Mouse (Mus musculus) adrenal gland, adult (tissue): ENCODE results near the gene Kif13a.

Experiments used
- DNase-seq, 2 experiments: peaks; one replicate each; pipeline ENCODE4 v3.0.0; 2022 to 2023; ENCODE audit warnings: low spot score in 1 of 2; ENCODE audit not compliant: inconsistent age in 2 of 2

Kif13a gene

DNA sequence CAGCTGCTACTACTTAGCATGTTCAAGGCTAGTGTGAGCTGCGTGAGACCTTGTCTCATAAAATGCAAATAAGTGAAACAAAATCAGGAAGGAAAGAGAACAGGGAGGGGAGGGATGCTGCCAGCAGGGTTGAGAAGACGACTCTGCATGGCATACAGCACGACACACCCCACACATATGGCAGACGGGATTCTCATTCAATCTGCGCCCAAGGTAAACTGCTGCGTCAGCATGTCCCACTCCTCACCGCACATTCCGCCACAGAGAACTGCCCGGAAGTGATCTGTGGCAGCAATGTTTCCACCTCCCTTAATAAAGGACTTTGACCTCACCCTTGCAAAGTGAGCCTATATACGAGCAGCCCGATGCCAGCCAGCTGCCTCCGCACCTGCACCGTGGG lies 4.0 kb downstream of the Kif13a start:
- DNase-seq = no peak

DNA sequence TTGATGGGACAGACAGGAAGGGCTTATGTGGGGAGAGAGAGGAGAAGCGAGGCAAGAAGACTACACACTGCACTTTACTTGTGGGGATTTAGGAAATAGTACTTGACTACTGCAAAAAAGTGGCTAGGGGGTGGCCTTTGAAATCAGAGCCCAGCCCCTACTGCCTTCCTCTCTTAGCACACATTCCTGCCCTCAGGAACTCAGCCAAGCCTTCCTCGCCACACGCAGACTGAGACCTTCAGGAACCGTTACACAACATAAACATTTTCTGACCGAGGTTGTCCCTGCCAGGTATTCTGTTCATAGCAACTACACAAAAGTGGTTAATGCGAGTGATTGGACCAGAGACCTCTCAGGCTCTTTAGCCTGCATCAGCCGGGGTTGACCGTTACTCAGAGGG lies 8.1 kb downstream of the Kif13a start:
- DNase-seq = no peak

DNA sequence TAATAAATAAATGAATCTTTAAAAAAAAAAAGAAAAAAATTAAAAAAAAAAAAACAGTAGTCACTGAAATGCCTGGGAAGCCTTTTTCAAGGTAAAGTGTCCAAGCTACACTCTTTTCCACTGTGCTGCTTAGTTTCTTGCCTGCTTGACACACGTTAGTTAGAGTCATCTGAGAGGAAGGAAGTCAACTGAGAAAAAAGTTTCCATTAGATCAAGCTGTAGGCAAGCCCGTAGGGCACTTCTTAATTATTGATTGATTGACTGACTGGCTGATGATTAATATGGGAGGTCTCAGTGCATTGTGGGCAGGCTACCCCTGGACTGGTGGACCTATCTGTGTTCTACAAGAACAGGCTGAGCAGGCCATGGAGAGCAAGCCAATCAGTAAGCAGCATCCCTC lies 9.9 kb downstream of the Kif13a start:
- no peak for DNase-seq

DNA sequence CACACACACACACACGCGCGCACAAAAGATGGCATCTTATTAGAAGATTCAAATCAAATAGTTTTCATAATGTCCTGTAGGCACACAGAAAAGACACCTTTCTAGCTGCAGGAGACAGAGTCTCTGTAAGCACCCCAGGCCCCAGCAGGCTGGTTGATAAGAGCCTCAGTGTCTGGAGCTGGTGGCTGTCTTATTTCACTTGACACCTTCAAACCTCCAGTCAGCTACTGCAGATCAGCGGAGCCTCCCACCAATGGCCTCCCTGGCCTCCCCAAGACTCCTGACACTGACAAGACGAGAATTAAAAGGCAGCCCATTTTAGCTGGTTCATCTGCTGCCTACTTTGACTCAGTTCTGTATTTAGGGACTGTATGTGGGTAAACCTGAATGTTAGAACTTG lies 11.2 kb downstream of the Kif13a start:
- no peak for DNase-seq

DNA sequence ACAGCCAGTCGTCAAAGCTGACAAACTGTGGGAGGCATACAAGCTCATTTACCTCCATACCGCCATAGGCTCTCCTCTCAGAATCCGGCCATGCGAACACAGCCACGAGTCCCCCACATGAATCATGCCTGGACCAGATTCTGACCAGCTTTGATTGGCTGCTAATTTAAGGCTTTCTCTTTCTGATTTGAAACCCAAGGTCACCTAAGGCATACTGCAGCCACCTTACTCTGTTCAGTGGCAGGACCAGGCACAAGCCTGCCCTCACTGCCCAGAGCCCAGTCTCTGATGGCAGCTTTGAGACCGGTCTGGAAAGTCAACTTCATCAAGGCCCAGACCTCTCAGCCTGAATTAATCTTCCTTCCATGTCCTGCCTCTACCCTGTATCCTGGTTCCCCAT lies 17.7 kb downstream of the Kif13a start:
- DNase-seq = no peak

DNA sequence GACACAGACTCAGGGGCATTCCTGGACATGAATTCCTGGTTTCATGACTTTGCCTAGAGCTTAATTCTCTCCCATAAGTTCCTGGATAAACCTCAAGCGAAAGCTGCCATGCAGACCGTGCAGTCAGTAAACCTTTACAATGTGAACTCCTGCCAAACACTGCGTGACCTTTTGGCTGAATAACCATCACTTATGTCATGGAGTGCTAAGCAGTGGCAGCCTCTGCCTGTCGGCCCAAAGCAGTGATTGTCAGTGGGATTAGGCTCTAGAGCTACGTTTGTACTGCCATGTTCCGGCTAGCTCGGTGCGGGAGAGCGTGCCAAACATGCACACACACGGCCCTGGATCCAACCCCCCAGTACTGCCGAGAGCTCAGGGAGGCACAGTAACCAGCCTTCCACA lies 18.6 kb downstream of the Kif13a start:
- peak; percentile 73 to 86 for DNase-seq

DNA sequence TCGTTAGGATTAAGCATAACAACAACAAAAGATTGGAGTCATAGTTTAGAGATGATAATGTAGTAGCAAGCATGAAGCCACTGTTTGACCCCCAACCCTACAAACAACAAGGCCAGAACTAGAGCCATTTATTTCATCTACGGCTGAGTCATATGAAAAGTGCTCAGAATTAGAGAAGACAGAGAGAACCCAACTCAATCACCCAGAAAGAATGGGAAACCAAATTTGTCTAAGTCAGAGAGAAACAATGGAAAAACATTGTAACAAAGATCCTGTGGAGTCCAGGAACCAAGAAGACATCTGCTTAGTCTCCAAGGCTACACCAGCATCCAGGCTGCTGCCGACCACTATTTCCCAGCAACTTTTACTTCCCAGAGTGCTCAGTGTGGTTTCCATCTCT lies 19.7 kb downstream of the Kif13a start:
- peak in 1 of 2 experiments; percentile 49 for DNase-seq

DNA sequence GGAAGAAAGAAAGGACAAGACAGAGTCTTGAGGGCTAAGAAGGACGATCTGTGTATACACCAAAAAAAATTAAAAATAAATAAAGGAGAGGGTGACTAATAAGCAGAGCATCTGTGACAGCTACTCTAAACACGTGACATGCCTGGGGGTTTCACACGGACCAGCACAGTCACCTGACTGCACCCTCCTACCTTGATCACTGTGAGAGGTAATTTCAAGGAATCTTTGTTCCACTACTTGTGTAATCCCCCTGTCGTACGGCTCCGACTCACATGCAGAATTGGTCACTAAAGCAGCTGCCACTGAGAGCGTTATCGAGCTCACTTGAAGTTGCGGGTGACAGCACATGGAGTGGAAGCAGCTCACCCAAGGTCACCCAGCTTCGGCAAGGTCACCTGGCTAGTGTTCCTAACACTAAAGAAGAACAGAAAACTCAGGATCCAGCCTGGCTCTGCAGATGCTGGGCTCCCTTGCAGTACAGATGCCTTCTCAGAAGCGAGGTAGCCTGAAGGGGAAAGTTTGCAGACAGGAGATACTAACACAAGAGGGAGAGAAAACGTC lies 20.6 kb downstream of the Kif13a start:
- peak; percentile 41 to 75 for DNase-seq

DNA sequence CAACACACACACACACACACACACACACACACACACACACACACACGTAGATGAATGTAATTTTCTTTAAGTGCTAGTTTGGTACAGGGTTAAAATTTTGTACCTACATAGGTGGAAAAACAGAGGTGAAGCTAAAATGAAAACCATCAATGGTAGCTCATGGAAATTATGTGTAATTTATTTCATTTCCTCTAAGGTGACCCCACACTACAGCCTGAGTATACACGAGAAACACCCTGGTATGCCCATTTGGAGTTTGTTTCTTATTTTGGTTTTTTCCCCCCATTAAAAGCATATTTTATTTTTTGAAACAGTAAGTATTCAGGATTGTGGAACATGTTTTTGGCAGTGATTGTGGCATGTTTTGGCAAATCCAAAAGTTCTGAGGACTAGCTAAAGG lies 21.3 kb downstream of the Kif13a start:
- no peak for DNase-seq

DNA sequence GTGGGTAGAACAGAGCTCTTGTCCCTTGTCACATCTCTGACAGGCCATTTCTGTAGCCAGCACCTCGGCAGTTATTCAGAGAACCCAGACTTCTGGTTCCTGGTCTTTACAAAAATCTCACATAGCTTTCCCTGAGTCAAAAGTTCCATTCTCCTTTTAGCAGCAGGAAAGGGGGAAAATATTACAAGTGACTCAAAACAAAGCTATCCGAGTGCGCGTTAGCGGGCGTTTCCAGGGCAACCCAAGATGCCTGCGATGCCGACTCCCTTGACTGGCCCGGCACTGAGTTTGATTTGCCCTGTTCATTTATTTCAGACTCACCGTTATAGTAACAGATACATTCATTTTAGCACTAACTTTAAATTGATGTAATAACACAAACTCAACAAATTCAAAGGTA lies 21.8 kb downstream of the Kif13a start:
- peak; percentile 49 to 73 for DNase-seq

DNA sequence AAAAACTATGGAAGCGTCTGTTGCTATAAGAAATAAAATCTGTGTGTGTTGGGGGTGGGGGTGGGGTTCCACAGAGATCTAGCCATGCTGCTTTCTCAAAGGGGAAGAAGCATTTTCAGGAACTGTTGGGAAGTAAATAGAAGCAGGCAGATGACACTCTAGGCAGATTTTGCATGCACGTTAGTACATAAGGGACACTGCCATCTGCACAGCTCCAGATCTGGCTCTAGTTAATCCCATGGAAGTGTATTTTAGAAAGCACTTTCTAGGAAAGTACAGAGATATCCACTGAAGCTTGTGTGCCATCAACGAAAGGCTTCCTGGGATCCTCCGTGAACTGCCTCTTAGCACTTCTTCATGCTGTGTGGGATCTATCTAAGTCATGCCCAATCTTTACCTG lies 22.6 kb downstream of the Kif13a start:
- DNase-seq = no peak

DNA sequence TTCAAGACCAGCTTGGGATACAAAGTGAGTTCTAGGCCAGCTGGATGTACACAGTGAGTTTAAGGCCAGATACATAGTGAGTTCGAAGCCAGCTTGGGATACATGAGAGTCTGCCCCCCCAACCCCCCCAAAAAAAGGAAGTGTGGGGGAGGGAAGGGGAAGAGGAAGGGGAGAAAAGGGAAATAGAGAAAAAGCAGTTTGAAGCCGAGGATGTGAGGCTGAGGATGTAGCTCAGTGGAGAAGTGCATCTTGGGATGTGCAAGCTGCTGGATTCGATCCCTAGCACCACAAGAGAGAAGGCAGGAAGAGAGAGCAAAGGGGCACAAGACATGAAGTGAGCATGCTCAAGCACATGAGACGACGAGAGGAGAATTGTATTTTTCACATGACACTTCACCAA lies 23.7 kb downstream of the Kif13a start:
- DNase-seq = no peak

DNA sequence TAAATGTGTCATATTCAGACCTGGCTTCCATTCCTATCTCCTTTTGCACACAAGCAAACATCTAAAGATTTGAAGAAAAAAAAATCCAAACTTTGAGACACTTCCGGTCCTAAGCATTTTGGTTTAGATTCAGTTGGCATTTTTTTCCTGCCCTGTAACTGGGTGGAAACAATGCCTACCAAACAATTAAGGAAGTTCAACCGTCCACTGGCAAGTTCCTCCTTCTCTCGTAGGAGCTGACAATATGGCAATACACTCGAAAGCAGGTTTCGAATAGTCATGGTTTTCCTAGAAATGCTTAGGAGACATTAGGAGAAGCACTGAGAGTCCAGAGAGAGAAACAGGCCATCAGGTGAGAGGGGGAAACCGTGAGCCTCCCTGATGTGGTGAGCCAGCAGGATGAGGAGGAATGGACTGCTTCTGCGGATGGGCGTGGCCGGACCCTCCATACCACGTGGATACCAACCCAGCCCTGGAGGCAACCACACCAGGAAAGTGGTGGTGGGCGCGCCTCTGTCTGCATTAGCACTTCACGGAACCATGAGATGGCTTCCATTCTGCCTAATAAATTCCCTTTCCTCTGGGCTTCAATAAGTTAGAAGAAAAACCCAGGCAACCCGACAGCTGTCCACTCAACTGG lies 24.6 kb downstream of the Kif13a start:
- DNase-seq = no peak

DNA sequence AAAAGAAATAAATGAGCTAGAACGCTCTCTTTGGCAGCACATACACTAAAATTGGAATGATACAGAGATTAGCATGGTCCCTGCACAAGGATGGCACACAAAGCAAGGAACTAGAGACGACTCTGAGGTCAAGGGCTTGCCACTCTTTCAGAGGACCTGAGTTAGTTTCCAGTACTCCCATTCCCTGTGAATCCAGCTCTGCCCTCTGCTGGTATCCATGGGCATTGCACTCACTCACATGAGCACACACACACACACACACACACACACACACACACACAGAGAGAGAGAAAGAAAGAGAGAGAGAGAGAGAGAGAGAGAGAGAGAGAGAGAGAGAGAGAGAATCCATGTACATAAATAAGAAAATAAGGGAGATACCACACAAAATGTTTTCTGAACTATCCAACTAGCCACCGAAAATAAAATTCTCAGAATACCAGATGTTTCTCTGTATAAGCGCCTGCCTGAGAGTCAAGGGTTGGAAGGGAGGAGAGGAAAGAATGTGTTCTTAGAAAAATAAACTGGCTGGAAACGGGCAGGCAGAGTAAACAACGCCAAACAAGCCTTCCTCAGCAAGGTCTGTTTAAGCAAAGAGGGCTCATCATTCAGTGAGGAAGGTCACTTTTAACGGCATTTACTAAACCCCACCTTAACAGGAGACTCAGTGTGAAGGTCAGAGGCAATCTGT lies 27.0 kb downstream of the Kif13a start:
- DNase-seq = no peak

DNA sequence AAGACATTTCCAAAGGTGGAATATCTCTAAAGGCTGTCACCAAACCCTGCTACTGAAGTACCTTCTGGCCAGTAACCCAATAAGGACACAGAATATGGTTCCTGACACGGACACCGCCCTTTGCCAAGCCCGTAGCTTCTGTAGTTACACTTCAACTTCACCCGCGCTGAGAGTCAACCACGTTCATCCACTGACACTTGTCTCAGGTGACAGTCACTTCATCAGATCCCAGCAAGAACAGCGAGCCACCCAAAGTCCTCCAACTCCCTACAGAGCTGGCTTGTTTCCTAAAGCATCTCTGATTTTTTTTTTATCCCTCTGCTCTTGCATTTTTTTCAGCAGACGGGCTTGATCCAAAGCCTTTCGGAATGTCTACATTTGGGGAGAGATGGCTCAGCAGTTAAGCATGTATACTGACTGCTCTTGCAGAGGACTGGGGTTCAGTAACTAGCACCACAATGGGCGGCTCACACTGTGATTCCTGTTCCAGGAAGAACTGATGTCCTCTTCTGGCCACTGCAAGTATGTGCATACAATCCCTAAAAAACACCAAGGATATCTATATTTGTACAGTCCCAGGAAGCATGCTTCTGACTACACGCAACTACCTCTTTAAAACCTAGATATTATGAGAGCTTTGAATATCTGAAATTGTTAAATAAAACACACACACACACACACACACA lies 28.7 kb downstream of the Kif13a start:
- DNase-seq = no peak

DNA sequence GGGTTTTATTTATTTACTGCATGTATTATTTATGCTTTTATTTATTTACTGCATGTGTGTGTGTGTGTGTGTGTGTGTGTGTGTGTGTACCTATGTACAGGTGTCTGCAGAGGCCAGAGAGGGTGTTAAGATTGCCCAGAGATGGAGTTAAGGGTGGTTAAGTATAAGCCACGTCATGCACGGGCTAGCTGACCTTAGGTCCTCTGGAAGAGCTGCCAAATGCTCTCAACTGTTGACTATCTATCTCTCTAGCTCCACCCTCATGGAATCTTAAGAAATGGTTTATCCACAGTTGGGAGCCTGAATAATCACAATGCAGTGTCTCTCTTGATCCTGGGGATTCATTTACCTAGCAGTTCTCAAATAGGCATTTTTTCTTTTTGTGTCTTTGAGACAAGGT lies 30.8 kb downstream of the Kif13a start:
- peak in 1 of 2 experiments; percentile 58 for DNase-seq

DNA sequence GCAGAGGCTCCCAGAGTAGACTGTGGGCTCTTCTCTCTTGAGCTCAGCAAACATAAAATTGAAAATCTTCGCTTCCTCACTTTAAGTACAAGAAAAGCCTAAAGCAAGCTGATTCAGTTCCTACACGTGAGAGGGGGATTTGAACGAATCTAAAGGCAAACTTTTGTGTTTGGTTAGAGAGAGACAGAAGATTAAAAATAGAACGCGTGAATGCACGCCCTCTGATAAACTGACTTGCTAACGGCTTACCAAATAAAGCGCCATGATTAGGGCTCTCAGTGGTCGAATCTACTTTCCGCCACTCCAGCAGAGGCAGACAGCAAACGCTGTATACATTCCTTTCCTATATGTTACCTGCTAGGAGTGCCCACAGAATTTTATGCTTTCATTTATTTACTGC lies 31.3 kb downstream of the Kif13a start:
- no peak for DNase-seq

DNA sequence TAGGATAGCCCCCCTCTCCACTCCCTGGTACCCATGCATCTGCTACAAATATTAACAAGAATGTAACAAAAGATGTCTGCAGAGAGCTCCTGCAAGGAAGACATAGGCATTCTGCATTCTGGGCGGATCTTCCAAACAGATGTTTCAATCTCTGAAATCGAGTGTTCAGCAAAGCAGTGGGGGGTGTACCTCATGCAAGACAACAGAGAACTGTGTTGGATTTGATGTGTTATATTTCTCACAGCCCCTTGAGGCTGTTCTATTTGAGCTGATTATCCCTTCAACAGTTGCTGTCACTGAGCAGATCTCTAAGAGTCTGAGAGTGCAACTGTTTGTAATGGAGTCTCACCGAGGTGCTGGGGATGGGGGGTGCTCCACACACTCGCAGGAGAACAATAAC lies 37.3 kb downstream of the Kif13a start:
- DNase-seq = no peak

DNA sequence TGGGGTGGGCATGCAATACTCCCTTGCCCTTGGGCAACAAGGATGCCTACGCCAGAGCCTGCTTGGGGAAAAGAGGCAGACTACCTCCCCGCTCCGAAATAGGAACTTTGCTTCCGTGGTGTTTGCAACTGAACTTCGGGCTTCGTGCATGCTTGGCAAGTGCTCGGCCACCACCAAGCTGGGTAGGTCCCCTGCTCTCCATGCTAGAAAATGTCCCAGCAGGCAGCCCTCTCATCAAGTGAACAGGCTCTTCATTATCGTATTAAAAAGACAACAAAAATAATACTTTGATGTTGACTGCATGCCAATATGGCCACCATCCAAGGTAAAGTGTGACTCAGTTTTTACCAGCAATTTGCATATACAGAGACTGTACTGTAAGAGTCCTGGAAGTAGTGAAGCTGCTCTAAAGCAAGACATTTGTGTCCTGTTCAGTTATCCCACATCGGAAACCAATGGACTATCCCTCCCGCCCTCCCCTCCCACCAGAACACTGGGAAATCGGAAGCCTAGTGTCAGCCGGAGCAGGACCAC lies 41.5 kb downstream of the Kif13a start:
- peak; percentile 44 to 90 for DNase-seq

DNA sequence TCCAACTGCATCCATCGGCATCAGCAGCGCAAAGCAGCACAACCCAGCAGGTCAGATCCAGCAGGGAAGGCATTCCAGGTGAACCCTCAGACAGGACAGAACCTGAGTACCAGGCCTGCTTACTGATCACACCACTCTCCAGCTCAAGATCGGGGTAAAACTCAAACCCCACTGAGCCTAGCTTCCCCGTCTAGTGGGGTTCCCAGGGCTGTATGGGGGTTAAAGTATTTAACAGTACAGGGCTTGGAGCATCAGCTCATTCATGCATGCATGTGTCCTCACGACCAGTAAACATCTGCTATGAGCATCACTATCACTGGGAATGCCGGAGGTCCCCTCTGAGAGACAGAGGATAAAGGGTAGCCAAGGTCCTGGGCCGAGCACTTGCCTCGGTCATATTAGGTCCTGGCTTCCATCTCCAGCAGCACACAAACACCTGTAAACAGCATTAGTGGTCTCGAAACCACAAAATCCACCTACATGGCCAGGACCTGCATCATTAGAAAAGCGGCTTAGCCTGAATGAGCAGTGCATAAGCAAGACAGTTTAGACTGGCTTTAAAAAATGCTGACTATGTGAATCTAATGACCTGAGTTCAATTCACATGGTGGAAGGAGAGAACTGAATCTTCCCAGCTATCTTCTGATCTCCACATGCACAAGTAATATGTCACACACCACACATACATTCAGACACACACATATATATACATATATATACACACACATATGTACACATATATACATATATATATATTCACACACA lies 43.0 kb downstream of the Kif13a start:
- no peak for DNase-seq

DNA sequence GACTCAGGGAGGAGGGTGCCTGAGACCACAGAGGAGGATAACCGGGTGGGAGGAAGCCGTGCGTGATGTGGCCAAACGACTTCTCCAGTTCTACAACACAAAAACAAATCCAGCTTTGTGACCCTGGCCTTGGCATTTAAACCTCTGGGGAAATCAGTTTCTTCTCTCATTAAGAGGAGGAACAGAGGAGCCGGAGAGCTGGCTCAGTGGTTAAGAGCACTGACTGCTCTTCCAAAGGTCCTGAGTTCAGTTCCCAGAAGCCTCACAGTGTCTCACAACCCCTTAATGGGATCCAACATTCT lies 44.0 kb downstream of the Kif13a start:
- DNase-seq = peak; percentile 39 to 81
